Mouse (Mus musculus) forebrain, embryonic 15.5 days (tissue): ENCODE data around the gene Rnaseh2b. TPM values are rescaled to one million over a fixed set of nuclear protein-coding genes. Genes with fewer than 3 reads are reported as not detected.

Source experiments
- ATAC-seq: fragments of 200-750 bp; cut with Nextera tagmentation; replicated peaks from 2 replicates; pipeline ENCODE4 v1.8.0; 2017; ENCODE audit warnings: mild to moderate bottlenecking, moderate TSS enrichment, moderate library complexity
- H3K27ac ChIP-seq: fragments of 300-500 bp; sonication (generic); replicated peaks from 2 replicates; pipeline ENCODE4 v1.5.1; 2015; ENCODE audit warnings: mild to moderate bottlenecking, inconsistent platforms
- H3K27me3 ChIP-seq: fragments of 300-500 bp; sonication (generic); 2 replicates; pipeline ENCODE4 v1.6.1; 2015; ENCODE audit warnings: inconsistent platforms
- H3K36me3 ChIP-seq: fragments of 300-500 bp; sonication (generic); 2 replicates; pipeline ENCODE4 v1.6.1; 2015; ENCODE audit warnings: mild to moderate bottlenecking, inconsistent platforms
- H3K4me1 ChIP-seq: fragments of 300-500 bp; sonication (generic); 2 replicates; pipeline ENCODE4 v1.6.1; 2015; ENCODE audit warnings: inconsistent platforms
- H3K4me2 ChIP-seq: fragments of 300-500 bp; sonication (generic); replicated peaks from 2 replicates; pipeline ENCODE4 v1.6.1; 2015; ENCODE audit warnings: mild to moderate bottlenecking, inconsistent platforms
- H3K4me3 ChIP-seq: fragments of 300-500 bp; sonication (generic); 2 replicates; pipeline ENCODE4 v1.5.1; 2015; ENCODE audit warnings: mild to moderate bottlenecking, inconsistent platforms
- H3K9ac ChIP-seq: fragments of 300-500 bp; sonication (generic); replicated peaks from 2 replicates; pipeline ENCODE4 v1.6.1; 2015; ENCODE audit warnings: mild to moderate bottlenecking, inconsistent platforms
- H3K9me3 ChIP-seq: fragments of 300-500 bp; sonication (generic); 2 replicates; pipeline ENCODE4 v1.6.1; 2016; ENCODE audit warnings: inconsistent platforms
- WGBS: fragments of 180-500 bp; shearing (Covaris S2); methylation state at CpG from one replicate; pipeline ENCODE4 v1.1.7; 2015; ENCODE audit warnings: mixed read lengths; 5-methylcytosine and 5-hydroxymethylcytosine counted together
- polyA plus RNA-seq: library from polyadenylated mRNA; unstranded; fragments of >200 nt; fragmentation: Nextera tagmentation; extraction: Ambion mirVana; gene quantifications from 2 replicates; pipeline ENCODE4 v1.2.1, GENCODE M21; 2015

Rnaseh2b gene
- polyA plus RNA-seq, 1 experiment from 2014 or later, result 68.4 TPM

- 0 out of 2 replicates have a peak, but pooled peaks have one; percentile 66 for ATAC-seq
- H3K4me1 ChIP-seq, result peaks cover 25% of the 10 kb centered on the region
- no peaks in the 10 kb centered on the region for H3K9me3 ChIP-seq
- no peak overlapping the region for H3K4me2 ChIP-seq
- 73% methylated on average over 10 of the region's 10 CpGs for WGBS
- no peaks in the 10 kb centered on the region for H3K36me3 ChIP-seq
- peak overlapping the region; percentile 72 for H3K27ac ChIP-seq
- H3K4me3 ChIP-seq, result no peak overlapping the region
- no peak overlapping the region for H3K9ac ChIP-seq
- H3K27me3 ChIP-seq, result no peaks in the 10 kb centered on the region
Observed at GRCm38 (mm10) chr14:62342643-62343144, 50.3 kb downstream of the Rnaseh2b start.

- Histone ChIP-seq H3K4me2 (no peak overlapping the region), H3K27ac (no peak overlapping the region), H3K4me1 (peaks cover 25% of the 10 kb centered on the region), H3K4me3 (no peak overlapping the region), H3K9me3 (no peaks in the 10 kb centered on the region), H3K9ac (no peak overlapping the region), H3K27me3 (no peaks in the 10 kb centered on the region), H3K36me3 (peaks cover 5% of the 10 kb centered on the region; the same call in 1 of the 2 replicates)
- ATAC-seq, result no peak
- WGBS, result 28% methylated on average over 11 of the region's 11 CpGs
Observed at GRCm38 (mm10) chr14:62346570-62346969, 54.2 kb downstream of the Rnaseh2b start.

GRCm38 (mm10) chr14:62347103-62347502, 54.7 kb downstream of the Rnaseh2b start:
- H3K4me3 ChIP-seq, result no peak overlapping the region
- H3K9me3 ChIP-seq, result no peaks in the 10 kb centered on the region
- no peak for ATAC-seq
- no peaks in the 10 kb centered on the region for H3K27me3 ChIP-seq
- H3K27ac ChIP-seq, result no peak overlapping the region
- no peak overlapping the region for H3K4me2 ChIP-seq
- peaks cover 5% of the 10 kb centered on the region; the same call in 1 of the 2 replicates for H3K36me3 ChIP-seq
- WGBS, result 78% methylated on average over 7 of the region's 7 CpGs
- peaks cover 20% of the 10 kb centered on the region for H3K4me1 ChIP-seq
- no peak overlapping the region for H3K9ac ChIP-seq

- H3K4me2 ChIP-seq, result no peak overlapping the region
- no peak overlapping the region for H3K27ac ChIP-seq
- no peaks in the 10 kb centered on the region for H3K9me3 ChIP-seq
- H3K27me3 ChIP-seq, result no peaks in the 10 kb centered on the region
- ATAC-seq, result no peak
- no peak overlapping the region for H3K4me3 ChIP-seq
- H3K36me3 ChIP-seq, result peaks cover 5% of the 10 kb centered on the region; the same call in 1 of the 2 replicates
- no peak overlapping the region for H3K9ac ChIP-seq
- WGBS, result 85% methylated on average over 5 of the region's 5 CpGs
- H3K4me1 ChIP-seq, result peaks cover 5% of the 10 kb centered on the region; the same call in 1 of the 2 replicates
Observed at GRCm38 (mm10) chr14:62349786-62350185, 57.4 kb downstream of the Rnaseh2b start.

- no peak for ATAC-seq
- Histone ChIP-seq H3K27ac (no peak overlapping the region), H3K4me3 (no peak overlapping the region), H3K9ac (no peak overlapping the region), H3K36me3 (peaks cover 5% of the 10 kb centered on the region; the same call in 1 of the 2 replicates), H3K27me3 (no peaks in the 10 kb centered on the region), H3K4me2 (no peak overlapping the region), H3K9me3 (no peaks in the 10 kb centered on the region), H3K4me1 (peaks cover 5% of the 10 kb centered on the region; the same call in 1 of the 2 replicates)
- 81% methylated on average over 4 of the region's 4 CpGs for WGBS
Observed at GRCm38 (mm10) chr14:62350186-62350585, 57.8 kb downstream of the Rnaseh2b start.

GRCm38 (mm10) chr14:62350890-62351289, 58.5 kb downstream of the Rnaseh2b start:
- WGBS, result 90% methylated on average over 3 of the region's 3 CpGs
- H3K4me2 ChIP-seq, result no peak overlapping the region
- peaks cover 5% of the 10 kb centered on the region; the same call in 1 of the 2 replicates for H3K36me3 ChIP-seq
- no peak for ATAC-seq
- H3K27ac ChIP-seq, result no peak overlapping the region
- H3K9me3 ChIP-seq, result no peaks in the 10 kb centered on the region
- H3K27me3 ChIP-seq, result no peaks in the 10 kb centered on the region
- H3K4me1 ChIP-seq, result peaks cover 5% of the 10 kb centered on the region; the same call in 1 of the 2 replicates
- no peak overlapping the region for H3K4me3 ChIP-seq
- H3K9ac ChIP-seq, result no peak overlapping the region

GRCm38 (mm10) chr14:62353372-62353771, 61.0 kb downstream of the Rnaseh2b start:
- no peak overlapping the region for H3K4me2 ChIP-seq
- no peaks in the 10 kb centered on the region for H3K4me1 ChIP-seq
- H3K36me3 ChIP-seq, result peaks cover 5% of the 10 kb centered on the region; the same call in 1 of the 2 replicates
- no peak overlapping the region for H3K27ac ChIP-seq
- 63% methylated on average over 9 of the region's 9 CpGs for WGBS
- H3K9ac ChIP-seq, result no peak overlapping the region
- no peak for ATAC-seq
- H3K27me3 ChIP-seq, result no peaks in the 10 kb centered on the region
- H3K9me3 ChIP-seq, result no peaks in the 10 kb centered on the region
- no peak overlapping the region for H3K4me3 ChIP-seq

GRCm38 (mm10) chr14:62353793-62354192, 61.4 kb downstream of the Rnaseh2b start:
- no peak overlapping the region for H3K9ac ChIP-seq
- no peak overlapping the region for H3K4me2 ChIP-seq
- H3K9me3 ChIP-seq, result no peaks in the 10 kb centered on the region
- H3K27ac ChIP-seq, result no peak overlapping the region
- no peak overlapping the region for H3K4me3 ChIP-seq
- 95% methylated on average over 5 of the region's 5 CpGs for WGBS
- no peaks in the 10 kb centered on the region for H3K27me3 ChIP-seq
- H3K4me1 ChIP-seq, result no peaks in the 10 kb centered on the region
- no peak for ATAC-seq
- peaks cover 5% of the 10 kb centered on the region; the same call in 1 of the 2 replicates for H3K36me3 ChIP-seq

GRCm38 (mm10) chr14:62355201-62355600, 62.8 kb downstream of the Rnaseh2b start:
- H3K27ac ChIP-seq, result no peak overlapping the region
- H3K4me1 ChIP-seq, result no peaks in the 10 kb centered on the region
- H3K36me3 ChIP-seq, result peaks cover 3% of the 10 kb centered on the region; the same call in 1 of the 2 replicates
- ATAC-seq, result no peak
- no peaks in the 10 kb centered on the region for H3K27me3 ChIP-seq
- H3K9ac ChIP-seq, result no peak overlapping the region
- no peak overlapping the region for H3K4me2 ChIP-seq
- no peak overlapping the region for H3K4me3 ChIP-seq
- H3K9me3 ChIP-seq, result no peaks in the 10 kb centered on the region
- 86% methylated on average over 7 of the region's 7 CpGs for WGBS

GRCm38 (mm10) chr14:62361263-62361980, 69.0 kb downstream of the Rnaseh2b start:
- H3K27me3 ChIP-seq, result no peaks in the 10 kb centered on the region
- no peaks in the 10 kb centered on the region for H3K4me1 ChIP-seq
- H3K4me3 ChIP-seq, result no peak overlapping the region
- H3K27ac ChIP-seq, result no peak overlapping the region
- H3K36me3 ChIP-seq, result peaks cover 16% of the 10 kb centered on the region; the same call in 1 of the 2 replicates
- no peaks in the 10 kb centered on the region for H3K9me3 ChIP-seq
- no peak overlapping the region for H3K9ac ChIP-seq
- no peak for ATAC-seq
- 92% methylated on average over 8 of the region's 8 CpGs for WGBS
- no peak overlapping the region for H3K4me2 ChIP-seq

GRCm38 (mm10) chr14:62363774-62364173, 71.4 kb downstream of the Rnaseh2b start:
- no peak for ATAC-seq
- Histone ChIP-seq H3K4me3 (no peak overlapping the region), H3K27ac (no peak overlapping the region), H3K36me3 (peaks cover 18% of the 10 kb centered on the region; the same call in 1 of the 2 replicates), H3K9ac (no peak overlapping the region), H3K4me1 (no peaks in the 10 kb centered on the region), H3K9me3 (no peaks in the 10 kb centered on the region), H3K27me3 (no peaks in the 10 kb centered on the region), H3K4me2 (no peak overlapping the region)
- 88% methylated on average over 2 of the region's 2 CpGs for WGBS

- H3K9me3 ChIP-seq, result no peaks in the 10 kb centered on the region
- H3K27ac ChIP-seq, result no peak overlapping the region
- H3K9ac ChIP-seq, result no peak overlapping the region
- 88% methylated on average over 6 of the region's 6 CpGs for WGBS
- no peak overlapping the region for H3K4me3 ChIP-seq
- H3K36me3 ChIP-seq, result 0 out of 2 replicates have a peak, but pooled peaks cover 9% of the 10 kb centered on the region
- H3K27me3 ChIP-seq, result no peaks in the 10 kb centered on the region
- H3K4me1 ChIP-seq, result peaks cover 8% of the 10 kb centered on the region
- ATAC-seq, result no peak
- no peak overlapping the region for H3K4me2 ChIP-seq
Observed at GRCm38 (mm10) chr14:62370819-62371218, 78.4 kb downstream of the Rnaseh2b start.
